Mouse (Mus musculus) lung, embryonic 14.5 days (tissue): ENCODE data around the gene Papola. TPM values are rescaled to one million over a fixed set of nuclear protein-coding genes. Genes with fewer than 3 reads are reported as not detected.

ENCODE experiments used
- ATAC-seq: fragments of 200-750 bp; cut with Nextera tagmentation; 2 replicates; pipeline ENCODE4 v1.8.0; 2017; ENCODE audit warnings: mild to moderate bottlenecking, moderate TSS enrichment, moderate library complexity; ENCODE audit not compliant: insufficient read depth
- DNase-seq: peaks from one replicate; pipeline ENCODE4 v3.0.0-alpha.2; 2015
- H3K27ac ChIP-seq: fragments of 300-500 bp; sonication (generic); 2 replicates; pipeline ENCODE4 v1.5.1; 2014; ENCODE audit warnings: low read depth, mild to moderate bottlenecking, moderate library complexity
- H3K27me3 ChIP-seq: fragments of 300-500 bp; sonication (generic); 2 replicates; pipeline ENCODE4 v1.6.1; 2014; ENCODE audit warnings: low read length, control low read depth; ENCODE audit not compliant: insufficient read depth
- H3K36me3 ChIP-seq: fragments of 300-500 bp; sonication (generic); 2 replicates; pipeline ENCODE4 v1.6.1; 2014; ENCODE audit warnings: control low read depth; ENCODE audit not compliant: insufficient read depth
- H3K4me1 ChIP-seq: fragments of 300-500 bp; sonication (generic); 2 replicates; pipeline ENCODE4 v1.6.1; 2014; ENCODE audit warnings: antibody characterized with exemption, control low read depth; ENCODE audit not compliant: insufficient read depth
- H3K4me2 ChIP-seq: fragments of 300-500 bp; sonication (generic); 2 replicates; pipeline ENCODE4 v1.6.1; 2014; ENCODE audit warnings: mild to moderate bottlenecking
- H3K4me3 ChIP-seq: fragments of 300-500 bp; sonication (generic); 2 replicates; pipeline ENCODE4 v1.5.1; 2014; ENCODE audit warnings: low read depth, low read length
- H3K9ac ChIP-seq: fragments of 300-500 bp; sonication (generic); 2 replicates; pipeline ENCODE4 v1.6.1; 2014
- H3K9me3 ChIP-seq: fragments of 300-500 bp; sonication (generic); 2 replicates; pipeline ENCODE4 v1.6.1; 2016; ENCODE audit warnings: low read depth, low read length, control low read depth
- CTCF ChIP-seq: IDR thresholded peaks from 2 replicates; pipeline ENCODE4 v1.5.1; 2016; ENCODE audit warnings: antibody characterized with exemption, low read depth
- WGBS: fragments of 180-500 bp; shearing (Covaris S2); extraction: QIAGEN DNeasy Blood & Tissue Kit; methylation state at CpG from one replicate; pipeline ENCODE4 v1.1.7; 2014; 5-methylcytosine and 5-hydroxymethylcytosine counted together
- polyA plus RNA-seq: library from polyadenylated mRNA; unstranded; fragments of >200 nt; fragmentation: Nextera tagmentation; extraction: Ambion mirVana; gene quantifications from 2 replicates; pipeline ENCODE4 v1.2.1, GENCODE M21; 2014

The Papola gene
- polyA plus RNA-seq, 1 experiment from 2014 or later, result 181 TPM

DNA sequence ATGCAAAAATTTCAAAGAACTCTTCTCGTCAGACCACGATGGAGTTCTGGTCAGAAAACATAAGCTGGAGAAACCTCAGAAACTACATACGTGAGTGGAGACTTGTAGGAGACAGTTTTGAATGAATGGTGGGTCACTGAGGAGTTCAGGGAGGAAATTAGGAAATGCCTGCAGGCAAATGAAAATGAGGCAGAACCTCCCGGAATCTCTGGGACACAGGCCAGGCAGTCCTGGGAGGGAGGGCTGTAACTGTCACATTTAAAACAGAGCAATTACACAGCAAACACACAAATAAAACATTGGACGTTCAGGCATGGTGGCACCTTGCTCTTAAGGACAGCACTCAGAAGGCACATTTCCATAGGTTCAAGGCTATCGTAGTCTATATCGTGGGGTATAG lies 9.6 kb upstream of the Papola start:
- 59% methylated on average over 7 of the region's 7 CpGs for WGBS
- no peak overlapping the region for H3K4me3 ChIP-seq
- H3K27me3 ChIP-seq, result no peaks in the 10 kb centered on the region
- H3K9me3 ChIP-seq, result no peaks in the 10 kb centered on the region
- no peak for ATAC-seq
- peak; percentile 34 for DNase-seq
- H3K36me3 ChIP-seq, result no peaks in the 10 kb centered on the region
- no peak overlapping the region for H3K27ac ChIP-seq
- H3K4me1 ChIP-seq, result no peaks in the 10 kb centered on the region
- no peak overlapping the region for H3K4me2 ChIP-seq
- no peak overlapping the region for H3K9ac ChIP-seq
- no peak for TF ChIP-seq CTCF

GRCm38 (mm10) chr12:105777651-105778050 lies 6.8 kb upstream of the Papola start:
- H3K4me1 ChIP-seq, result no peaks in the 10 kb centered on the region
- H3K4me3 ChIP-seq, result no peak overlapping the region
- no peak overlapping the region for H3K27ac ChIP-seq
- no peaks in the 10 kb centered on the region for H3K36me3 ChIP-seq
- no peak overlapping the region for H3K4me2 ChIP-seq
- TF ChIP-seq CTCF, result no peak
- no peaks in the 10 kb centered on the region for H3K27me3 ChIP-seq
- WGBS, result 89% methylated on average over 4 of the region's 4 CpGs
- DNase-seq (no peak), ATAC-seq (no peak)
- no peak overlapping the region for H3K9ac ChIP-seq
- H3K9me3 ChIP-seq, result no peaks in the 10 kb centered on the region

GRCm38 (mm10) chr12:105785000-105785774 lies 693 bp downstream of the Papola start:
- peak overlapping the region; percentile 93 for H3K9ac ChIP-seq
- WGBS, result under 1% methylated on average over 53 of the region's 53 CpGs
- H3K4me1 ChIP-seq, result no peaks in the 10 kb centered on the region; the same call in 1 of the 2 replicates
- peak; percentile 74 for DNase-seq
- H3K4me2 ChIP-seq, result peak overlapping the region; percentile 84
- no peak for TF ChIP-seq CTCF
- peak; percentile 72 for ATAC-seq
- no peaks in the 10 kb centered on the region for H3K9me3 ChIP-seq
- peak overlapping the region; percentile 92 for H3K4me3 ChIP-seq
- peak overlapping the region; percentile 97 for H3K27ac ChIP-seq
- peaks cover 5% of the 10 kb centered on the region; the same call in 1 of the 2 replicates for H3K36me3 ChIP-seq
- no peaks in the 10 kb centered on the region for H3K27me3 ChIP-seq

GRCm38 (mm10) chr12:105786113-105786512 lies 1.6 kb downstream of the Papola start:
- Histone ChIP-seq H3K36me3 (peaks cover 8% of the 10 kb centered on the region), H3K9me3 (no peaks in the 10 kb centered on the region), H3K9ac (peak overlapping the region; percentile 93), H3K27ac (no peak overlapping the region), H3K27me3 (no peaks in the 10 kb centered on the region), H3K4me3 (peak overlapping the region; percentile 92), H3K4me2 (peak overlapping the region; percentile 84), H3K4me1 (no peaks in the 10 kb centered on the region; the same call in 1 of the 2 replicates)
- TF ChIP-seq CTCF, result no peak
- ATAC-seq, result no peak
- WGBS, result 81% methylated on average over 1 of the region's 1 CpGs
- no peak for DNase-seq

DNA sequence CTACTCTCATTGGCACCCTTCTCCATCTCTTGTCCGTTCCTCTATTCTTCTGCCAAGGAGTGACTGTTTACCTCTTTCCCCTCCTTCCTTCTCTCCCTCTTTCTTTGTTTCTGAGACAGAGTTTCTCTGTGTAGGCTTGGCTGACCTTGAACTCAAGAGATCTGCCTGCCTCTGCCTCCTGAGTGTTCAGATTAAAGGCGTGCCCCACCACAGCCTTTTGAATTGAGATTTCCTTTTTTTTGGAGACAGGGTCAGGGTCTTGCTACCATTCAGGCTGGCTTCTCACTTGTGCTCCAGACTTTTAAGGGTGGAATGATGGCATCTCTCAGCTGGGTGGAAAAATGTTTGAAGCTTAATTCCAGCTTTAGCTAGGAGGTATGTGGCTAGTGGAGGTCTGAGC lies 3.1 kb downstream of the Papola start:
- H3K4me2 ChIP-seq, result no peak overlapping the region
- WGBS, result 96% methylated on average over 2 of the region's 2 CpGs
- peaks cover 8% of the 10 kb centered on the region for H3K36me3 ChIP-seq
- H3K4me1 ChIP-seq, result no peaks in the 10 kb centered on the region; the same call in 1 of the 2 replicates
- no peaks in the 10 kb centered on the region for H3K9me3 ChIP-seq
- no peak overlapping the region for H3K9ac ChIP-seq
- ATAC-seq, result no peak
- TF ChIP-seq CTCF, result no peak
- H3K4me3 ChIP-seq, result no peak overlapping the region
- H3K27ac ChIP-seq, result no peak overlapping the region
- DNase-seq, result no peak
- H3K27me3 ChIP-seq, result no peaks in the 10 kb centered on the region

DNA sequence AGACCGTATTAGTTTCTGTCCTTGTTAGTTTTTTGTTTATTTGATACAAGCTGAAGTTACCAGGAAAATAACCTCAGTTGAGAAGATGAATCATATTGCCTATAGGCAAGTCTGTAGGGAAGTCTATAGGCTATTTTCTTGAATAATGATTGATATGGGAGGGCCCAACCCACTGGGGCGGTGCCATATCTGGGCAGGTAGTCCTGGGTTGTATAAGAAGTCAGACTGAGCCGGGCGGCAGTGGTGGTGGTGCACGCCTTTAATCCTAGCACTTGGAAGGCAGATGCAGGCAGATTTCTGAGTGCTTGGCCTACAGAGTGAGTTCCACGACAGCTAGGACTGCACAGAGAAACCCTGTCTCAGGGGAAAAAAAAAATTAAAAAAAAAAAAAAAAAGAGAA lies 5.4 kb downstream of the Papola start:
- H3K27ac ChIP-seq, result no peak overlapping the region
- H3K36me3 ChIP-seq, result peaks cover 8% of the 10 kb centered on the region
- no peak overlapping the region for H3K4me2 ChIP-seq
- H3K4me3 ChIP-seq, result no peak overlapping the region
- TF ChIP-seq CTCF, result no peak
- no peak for ATAC-seq
- no peaks in the 10 kb centered on the region; the same call in 1 of the 2 replicates for H3K4me1 ChIP-seq
- DNase-seq, result no peak
- H3K9me3 ChIP-seq, result no peaks in the 10 kb centered on the region
- H3K27me3 ChIP-seq, result no peaks in the 10 kb centered on the region
- 86% methylated on average over 6 of the region's 6 CpGs for WGBS
- H3K9ac ChIP-seq, result no peak overlapping the region

DNA sequence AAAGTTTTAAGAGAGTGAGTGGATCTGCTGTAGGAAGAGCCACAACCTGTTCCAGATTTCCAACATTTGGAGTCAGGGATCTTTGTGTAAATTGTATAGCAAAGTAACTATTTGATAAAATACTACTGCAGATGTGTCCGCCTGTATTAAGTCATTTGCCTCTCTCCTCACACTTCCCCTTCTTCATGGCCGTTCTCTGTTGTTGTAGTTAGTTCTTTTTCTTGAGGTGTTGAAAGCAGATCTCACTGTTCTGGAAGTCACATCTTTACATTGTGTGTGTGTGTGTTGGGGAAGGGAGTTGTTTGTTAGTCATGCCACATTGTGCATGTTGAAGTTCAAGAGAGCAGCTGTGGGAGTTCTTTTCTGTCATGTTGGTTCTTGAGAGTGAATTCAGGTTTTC lies 10.4 kb downstream of the Papola start:
- H3K27ac ChIP-seq, result no peak overlapping the region

More for the DNA sequence above, 10.4 kb downstream of the Papola start:
- H3K4me3 ChIP-seq, result no peak overlapping the region
- H3K27me3 ChIP-seq, result no peaks in the 10 kb centered on the region
- no peak for TF ChIP-seq CTCF
- H3K4me2 ChIP-seq, result no peak overlapping the region
- no peaks in the 10 kb centered on the region for H3K4me1 ChIP-seq
- no peaks in the 10 kb centered on the region for H3K9me3 ChIP-seq
- 86% methylated on average over 2 of the region's 2 CpGs for WGBS
- no peak for DNase-seq
- peaks cover 9% of the 10 kb centered on the region for H3K36me3 ChIP-seq
- ATAC-seq, result no peak
- H3K9ac ChIP-seq, result no peak overlapping the region
